Mouse (Mus musculus) frontal cortex, adult 2 months (tissue): ENCODE results near the gene Cd164l2. TPM values are rescaled to one million over a fixed set of nuclear protein-coding genes. Genes with fewer than 3 reads are reported as not detected.
A peak's percentile ranks its signal among the peaks of the same experiment; 100 is the strongest.

ENCODE experiments used
- DNase-seq, 2 experiments: peaks; one replicate each; pipeline ENCODE4 v3.0.0; 2022; ENCODE audit warnings: low spot score in 1 of 2; ENCODE audit errors: extremely low spot score in 1 of 2
- polyA plus RNA-seq: library from polyadenylated mRNA; depleted of rRNA; stranded (reverse); fragments of >200 nt; gene quantifications from 2 replicates; pipeline ENCODE4 v1.2.3, GENCODE M21; 2012

Gene Cd164l2
- polyA plus RNA-seq, 1 experiment: 8.1 TPM

- DNase-seq: peak in 1 of 2 experiments; percentile 65
These were observed 5.7 kb downstream of the Cd164l2 start for GRCm38 (mm10) chr4:133217641-133218040.

GRCm38 (mm10) chr4:133218745-133219144, 6.8 kb downstream of the Cd164l2 start:
- DNase-seq: no peak

- no peak for DNase-seq
These were observed 8.7 kb downstream of the Cd164l2 start for GRCm38 (mm10) chr4:133220656-133221055.

- no peak for DNase-seq
These were observed 9.8 kb downstream of the Cd164l2 start for GRCm38 (mm10) chr4:133221701-133222100.

- DNase-seq: no peak
These were observed 11.9 kb downstream of the Cd164l2 start for GRCm38 (mm10) chr4:133223875-133224274.

DNA sequence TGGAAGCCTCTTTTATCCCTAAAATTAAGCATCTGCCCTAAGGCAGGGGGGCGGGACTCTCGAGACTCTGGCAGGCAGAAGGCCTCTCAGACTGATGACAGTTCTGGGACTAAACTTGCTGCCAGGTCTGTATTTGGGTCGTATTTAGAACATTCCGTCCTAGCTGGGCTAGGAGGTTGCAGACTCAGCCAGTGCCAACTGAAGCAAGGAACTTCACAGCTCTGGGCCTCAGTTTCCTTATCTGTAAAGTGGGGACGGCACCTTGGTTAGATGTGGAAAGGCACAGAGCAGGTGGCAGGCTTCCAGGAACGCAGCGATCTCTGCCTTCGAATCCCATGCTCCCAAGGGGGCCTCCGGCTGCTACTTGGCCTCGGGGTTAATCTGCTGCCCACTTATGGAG, 14.1 kb downstream of the Cd164l2 start:
- DNase-seq: no peak

DNA sequence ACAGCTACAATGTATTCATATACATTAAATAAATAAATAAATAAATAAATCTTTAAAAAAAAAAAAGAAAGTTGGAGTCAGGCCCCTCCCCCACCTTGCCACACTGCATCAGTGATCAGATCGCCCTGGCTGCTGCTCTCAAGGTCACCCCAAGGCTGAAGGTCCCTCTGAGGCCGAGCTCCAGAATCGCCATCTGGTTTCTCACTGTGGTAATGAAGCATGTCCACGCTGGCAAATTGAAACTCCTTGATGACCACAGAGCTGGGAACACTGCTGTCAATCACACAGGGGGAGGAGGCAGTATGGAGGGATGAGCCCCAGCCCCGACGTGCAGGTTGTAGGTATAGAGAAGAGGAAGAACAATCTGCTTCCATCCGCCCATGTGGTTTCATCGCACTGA, 15.7 kb downstream of the Cd164l2 start:
- DNase-seq: no peak

DNA sequence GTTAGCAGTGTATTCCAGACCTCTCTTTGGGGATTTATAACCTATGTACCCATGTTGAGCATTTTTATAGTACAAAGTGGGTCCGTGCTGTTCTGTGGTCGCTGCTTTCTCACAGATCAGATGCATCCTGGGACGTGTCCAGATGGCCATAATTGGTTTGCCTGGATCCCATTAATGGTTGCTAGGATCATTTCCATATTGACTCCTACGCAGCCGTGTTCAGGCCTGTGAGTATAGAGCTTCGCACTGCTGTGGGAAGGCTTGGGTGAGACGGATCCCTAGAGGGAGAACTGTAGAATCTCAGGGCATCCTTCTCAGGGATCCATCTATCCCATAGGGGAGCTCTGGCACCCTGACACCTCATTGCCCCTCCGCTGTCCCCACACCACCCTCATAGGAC, 17.7 kb downstream of the Cd164l2 start:
- DNase-seq: no peak

DNA sequence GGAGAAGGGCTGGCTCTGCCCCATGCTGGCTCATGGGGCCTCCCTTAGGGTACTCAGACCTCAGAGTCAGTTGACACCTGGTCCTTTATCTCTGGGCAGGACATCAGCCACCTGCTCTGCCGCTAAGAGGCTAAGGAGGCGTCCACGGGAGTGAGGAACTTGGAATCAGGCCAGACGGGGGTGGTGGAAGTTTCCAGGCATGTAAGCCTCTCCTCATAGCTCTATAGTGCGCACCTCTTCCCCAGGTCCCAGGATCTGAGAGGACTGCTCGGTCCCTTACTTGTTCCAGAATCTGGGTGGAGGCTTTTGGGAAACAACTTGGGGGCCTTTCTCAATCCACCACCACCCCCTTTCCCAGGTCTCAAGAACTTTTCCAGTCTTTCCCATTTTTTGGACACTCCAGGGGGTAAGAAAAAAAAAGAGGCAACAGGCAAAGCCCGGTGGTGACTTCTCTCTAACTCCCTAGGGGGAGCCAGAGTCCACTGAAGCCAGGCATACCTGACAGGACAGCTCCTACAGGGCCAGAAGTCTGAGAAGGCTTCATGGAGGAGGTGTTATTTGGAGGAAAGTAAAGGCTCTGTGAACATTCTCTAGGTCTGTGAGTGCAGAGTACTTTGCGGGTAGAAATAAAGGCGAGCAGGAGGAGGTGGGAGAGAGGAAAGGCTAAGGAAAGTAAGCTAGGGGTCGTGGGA, 21.5 kb downstream of the Cd164l2 start:
- DNase-seq: peak in 1 of 2 experiments; percentile 51

GRCm38 (mm10) chr4:133234771-133235170, 22.8 kb downstream of the Cd164l2 start:
- no peak for DNase-seq

GRCm38 (mm10) chr4:133235415-133235814, 23.5 kb downstream of the Cd164l2 start:
- DNase-seq: no peak

DNA sequence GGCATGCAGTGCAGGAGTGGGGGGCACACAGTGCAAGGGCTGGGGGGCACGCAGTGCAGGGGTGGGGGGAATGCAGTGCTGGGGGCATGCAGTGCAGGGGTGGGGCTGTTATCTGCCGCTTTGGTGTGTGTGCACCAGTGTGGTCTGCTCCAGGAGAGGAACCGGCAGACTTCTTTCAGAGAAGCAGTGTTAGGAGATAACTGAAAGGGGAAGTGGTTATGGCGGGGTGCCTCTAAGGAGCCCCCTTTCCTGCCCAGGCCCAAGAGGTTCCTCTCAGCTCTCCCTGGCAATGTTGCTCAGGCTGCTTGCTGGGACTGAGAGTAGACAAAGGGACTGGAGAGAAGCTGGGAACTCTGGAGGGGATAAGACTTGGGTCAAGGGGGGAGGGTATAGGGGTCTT, 26.0 kb downstream of the Cd164l2 start:
- no peak for DNase-seq

DNA sequence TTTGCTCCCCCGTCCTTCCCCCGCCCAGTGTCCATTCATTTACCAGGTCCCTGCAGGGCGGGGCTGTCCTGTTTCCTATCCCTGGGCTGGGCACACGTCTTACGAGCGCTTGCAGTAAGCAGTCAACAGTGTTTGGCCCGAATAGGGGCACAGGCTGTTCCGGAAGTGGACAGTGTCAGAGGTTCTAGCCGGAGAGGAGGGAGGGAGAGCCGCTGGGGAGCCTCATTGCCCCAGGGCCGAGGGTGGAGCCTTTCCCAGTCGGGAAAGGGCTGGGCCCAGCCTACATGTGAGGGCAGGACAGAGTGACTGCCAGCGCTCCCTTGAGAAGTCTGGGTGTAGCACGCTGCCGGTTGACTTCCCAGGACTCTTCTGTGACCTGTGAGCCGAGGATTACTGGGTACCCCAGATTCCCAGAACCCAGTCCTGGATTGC, 28.6 kb downstream of the Cd164l2 start, which contains the start of gene Map3k6:
Gene Map3k6, plus strand, starts transcription at position 329 of the 432 bp plus-strand sequence.
- no peak for DNase-seq

DNA sequence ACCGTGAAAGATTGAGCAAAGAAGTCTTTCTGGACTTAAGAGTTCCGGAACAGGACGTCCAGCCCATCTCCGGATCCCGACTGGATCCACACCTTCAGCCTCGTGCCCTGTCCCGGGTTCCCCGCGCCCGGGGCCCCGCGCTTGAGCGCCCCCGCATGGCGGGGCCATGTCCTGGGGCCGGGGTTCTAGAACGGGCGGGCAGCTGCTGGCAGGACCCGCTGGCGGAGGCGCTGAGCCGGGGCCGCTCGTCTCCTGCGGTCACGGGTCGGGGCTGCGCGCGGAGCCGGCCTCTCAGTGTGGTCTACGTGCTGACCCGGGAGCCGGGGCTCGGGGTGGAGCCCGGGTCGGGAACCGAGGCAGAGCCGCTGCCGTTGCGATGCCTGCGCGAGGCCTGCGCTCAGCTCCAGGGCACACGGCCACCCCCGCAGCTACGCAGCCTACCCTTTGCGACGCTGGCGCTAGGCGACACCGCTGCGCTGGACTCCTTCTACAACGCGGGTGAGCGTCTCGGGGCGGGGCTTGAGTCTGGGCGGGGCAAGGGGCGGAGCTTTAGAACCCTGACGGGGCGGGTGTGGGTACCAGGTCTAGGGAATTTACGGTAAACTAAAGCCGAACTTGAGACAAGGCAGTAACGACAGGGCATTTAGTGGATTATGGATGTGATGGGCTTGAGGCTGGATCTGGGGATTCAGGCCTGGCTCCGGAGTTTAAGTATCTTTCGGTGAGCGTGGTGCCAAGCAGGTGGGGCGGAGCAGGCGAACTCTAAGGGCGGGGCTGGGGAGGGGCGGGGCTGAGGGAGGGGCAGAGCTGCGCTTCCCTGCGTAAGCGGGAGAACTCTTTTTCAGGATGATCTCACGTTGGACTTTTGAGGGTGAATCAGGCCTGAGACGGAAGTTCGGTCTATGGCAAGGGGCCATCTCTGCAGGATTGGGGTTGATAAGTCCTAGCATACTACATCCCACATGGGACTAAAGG, 29.3 kb downstream of the Cd164l2 start:
- DNase-seq: peak; percentile 61 to 91

DNA sequence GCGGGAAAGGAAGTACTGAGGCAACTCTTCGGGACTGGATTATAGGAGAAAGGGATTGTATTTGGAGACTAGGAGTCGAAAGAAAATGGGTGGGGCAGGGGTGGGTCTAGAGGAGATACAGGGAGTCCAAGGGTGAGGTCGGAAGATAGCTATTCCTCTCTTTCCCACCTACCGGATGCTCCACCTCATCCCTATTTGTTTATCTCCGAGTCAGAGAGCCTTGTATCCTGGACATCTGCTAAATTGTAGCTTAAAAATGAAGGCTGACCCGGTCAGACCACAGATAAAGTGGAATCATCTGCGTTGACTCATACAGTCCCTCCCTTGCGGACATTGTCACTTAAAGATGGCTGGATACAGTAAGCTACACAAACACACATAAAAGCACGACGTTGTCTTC, 30.0 kb downstream of the Cd164l2 start:
- DNase-seq: no peak

GRCm38 (mm10) chr4:133242710-133243109, 30.8 kb downstream of the Cd164l2 start:
- DNase-seq: no peak

- DNase-seq: no peak
These were observed 31.6 kb downstream of the Cd164l2 start for GRCm38 (mm10) chr4:133243538-133243937.

- DNase-seq: no peak
These were observed 32.4 kb downstream of the Cd164l2 start for GRCm38 (mm10) chr4:133244289-133244688.

GRCm38 (mm10) chr4:133247072-133247471, 35.1 kb downstream of the Cd164l2 start:
- no peak for DNase-seq

- DNase-seq: no peak
These were observed 36.0 kb downstream of the Cd164l2 start for GRCm38 (mm10) chr4:133247806-133248449.

- DNase-seq: peak; percentile 58 to 88
These were observed 38.7 kb downstream of the Cd164l2 start for GRCm38 (mm10) chr4:133250609-133251008.
